Mouse (Mus musculus): ENCODE measurements around the gene Htr5a.

Gene Htr5a

GRCm38 (mm10) chr5:27888080-27888479 lies 46.1 kb downstream of the Htr5a start:
- CTCF ChIA-PET, result no interaction called here

- CTCF ChIA-PET, result no interaction called here
These were observed 54.0 kb downstream of the Htr5a start for GRCm38 (mm10) chr5:27895961-27896360.

GRCm38 (mm10) chr5:27899756-27900155 lies 57.8 kb downstream of the Htr5a start:
- CTCF ChIA-PET, result no interaction called here

GRCm38 (mm10) chr5:27900186-27900585 lies 58.2 kb downstream of the Htr5a start:
- CTCF ChIA-PET, result no interaction called here

Data from spleen, embryonic (tissue).